Mouse (Mus musculus): ENCODE data around the gene Frs3. TPM values are rescaled to one million over a fixed set of nuclear protein-coding genes. Genes with fewer than 3 reads are reported as not detected.
A peak's percentile ranks its signal among the peaks of the same experiment; 100 is the strongest.
"Not testable (repeated sequence)": the region's sequence is repeated elsewhere in the genome, so short reads cannot be mapped to it uniquely, and the experiment has no call there.

The Frs3 gene
- 4.1 and 4.4 TPM in 2 replicates for polyA plus RNA-seq (2015; fragmentation: Nextera tagmentation; extraction: Ambion mirVana)

DNA sequence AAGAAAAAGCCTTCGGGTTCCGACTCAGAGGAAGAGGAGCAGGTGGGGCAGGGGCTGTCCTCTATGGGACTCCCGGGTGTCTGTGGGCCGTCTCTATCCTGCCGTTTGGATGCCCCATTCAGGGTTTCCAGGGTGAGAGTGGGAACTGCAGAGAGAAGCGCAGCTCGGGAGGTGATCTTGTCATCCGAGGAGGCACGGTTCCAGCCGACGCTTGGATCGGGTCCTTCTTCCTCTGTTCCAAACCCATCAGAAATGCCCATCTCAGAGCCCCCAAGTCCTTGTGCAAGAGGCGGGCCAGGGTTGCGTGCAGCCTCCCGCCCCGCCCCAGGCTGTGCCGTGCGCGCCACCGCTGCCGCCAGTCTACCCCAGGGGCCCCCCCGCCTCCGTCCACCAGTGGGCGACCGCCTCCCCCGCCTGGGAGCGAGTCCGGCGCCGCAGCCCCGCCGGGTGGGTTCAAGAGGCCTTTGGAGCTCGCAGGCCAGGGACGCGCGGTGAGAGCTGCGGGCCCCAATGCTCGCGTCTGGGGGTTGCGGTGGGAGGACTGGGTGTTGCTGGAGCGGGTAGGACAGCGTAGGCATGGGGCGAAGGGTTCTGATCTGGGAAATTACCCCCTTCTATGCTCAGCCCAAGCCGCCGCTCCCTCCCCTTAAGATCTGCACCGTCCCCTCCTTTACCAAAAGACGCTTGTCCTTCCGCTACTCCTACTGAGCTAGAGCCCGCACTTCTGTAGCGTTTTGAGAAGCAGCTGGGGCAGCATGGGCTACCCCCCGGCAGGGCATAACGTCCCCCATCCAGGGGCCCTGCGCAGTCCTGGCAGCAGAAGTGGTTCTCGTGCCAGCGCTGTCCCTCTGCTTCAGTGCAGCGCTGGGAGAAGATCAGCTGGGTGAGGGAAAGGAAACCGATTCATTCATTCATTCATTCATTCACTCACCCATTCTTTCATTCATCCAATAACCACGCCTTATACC is at the start of gene Frs3:
Gene Frs3, plus strand, starts transcription at position 423 of the 968 bp plus-strand sequence.
- Histone ChIP-seq H3K9ac (peak within 1 kb of the TSS; percentile 76), H3K4me2 (peak within 1 kb of the TSS; percentile 95)

DNA sequence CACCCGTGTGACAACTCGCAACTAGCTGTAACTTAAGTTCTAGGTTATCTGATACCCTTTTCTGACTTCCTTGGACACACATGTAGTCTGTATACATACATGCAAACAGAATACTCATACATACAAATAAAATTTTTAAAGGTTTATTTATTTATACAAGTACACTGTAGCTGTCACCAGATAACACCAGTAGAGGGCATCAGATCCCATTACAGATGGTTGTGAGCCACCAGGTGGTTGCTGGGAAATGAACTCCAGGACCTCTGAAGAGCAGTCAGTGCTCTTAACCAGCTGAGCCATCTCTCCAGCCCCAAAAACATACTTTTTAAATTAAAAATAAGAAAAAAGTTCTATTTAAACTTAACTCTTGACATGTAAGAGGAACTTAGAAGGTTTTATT is 45.8 kb upstream of the Frs3 start:
- Histone ChIP-seq H3K9me3 (no peaks in the 10 kb centered on the region), H3K4me1 (no peaks in the 10 kb centered on the region), H3K4me2 (no peak overlapping the region), H3K27me3 (no peaks in the 10 kb centered on the region), H3K4me3 (no peak overlapping the region), H3K9ac (no peak overlapping the region), H3K27ac (no peak overlapping the region), H3K36me3 (no peaks in the 10 kb centered on the region)
- WGBS = 77% methylated on average over 2 of the region's 2 CpGs
- no peak for ATAC-seq (ENCODE audit: insufficient number of reproducible peaks, low FRiP score, low TSS enrichment, low read depth)

More for the DNA sequence above, at the start of gene Frs3:
- Histone ChIP-seq H3K27ac (peak within 1 kb of the TSS; percentile 83), H3K9me3 (no peaks in the 10 kb centered on the region), H3K27me3 (no peaks in the 10 kb centered on the region), H3K4me1 (peaks cover 24% of the 10 kb centered on the region), H3K36me3 (peaks cover 21% of the 10 kb centered on the region), H3K4me3 (peak within 1 kb of the TSS; percentile 80)
- under 1% methylated on average over 57 of the region's 58 CpGs for whole genome bisulfite sequencing
- peak; percentile 66 for ATAC-seq (ENCODE audit: insufficient number of reproducible peaks, low FRiP score, low TSS enrichment, low read depth)

DNA sequence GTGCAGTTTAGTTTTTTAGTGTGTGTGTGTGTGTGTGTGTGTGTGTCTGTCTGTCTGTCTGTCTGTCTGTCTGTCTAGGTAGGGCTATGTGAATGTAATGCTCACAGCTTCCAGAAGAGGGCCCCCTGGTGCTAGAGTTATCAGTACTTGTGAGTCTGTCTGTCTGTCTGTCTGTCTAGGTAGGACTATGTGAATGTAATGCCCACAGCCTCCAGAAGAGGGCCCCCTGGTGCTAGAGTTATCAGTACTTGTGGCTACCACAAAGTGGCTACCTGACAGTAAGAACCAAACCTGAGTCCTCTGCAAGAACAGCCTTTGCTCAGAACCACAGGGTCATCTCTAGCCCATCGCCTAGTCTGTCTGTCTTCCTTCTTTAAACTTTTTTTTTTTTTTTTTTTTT is 42.1 kb upstream of the Frs3 start:
- Histone ChIP-seq H3K27me3 (no peaks in the 10 kb centered on the region), H3K27ac (no peak overlapping the region), H3K4me2 (no peak overlapping the region), H3K4me3 (no peak overlapping the region), H3K9me3 (no peaks in the 10 kb centered on the region), H3K9ac (no peak overlapping the region), H3K4me1 (no peaks in the 10 kb centered on the region), H3K36me3 (0 out of 2 replicates have a peak, but pooled peaks cover 4% of the 10 kb centered on the region)
- ATAC-seq (ENCODE audit: insufficient number of reproducible peaks, low FRiP score, low TSS enrichment, low read depth) = no peak
- 93% methylated on average over 1 of the region's 1 CpGs for WGBS

DNA sequence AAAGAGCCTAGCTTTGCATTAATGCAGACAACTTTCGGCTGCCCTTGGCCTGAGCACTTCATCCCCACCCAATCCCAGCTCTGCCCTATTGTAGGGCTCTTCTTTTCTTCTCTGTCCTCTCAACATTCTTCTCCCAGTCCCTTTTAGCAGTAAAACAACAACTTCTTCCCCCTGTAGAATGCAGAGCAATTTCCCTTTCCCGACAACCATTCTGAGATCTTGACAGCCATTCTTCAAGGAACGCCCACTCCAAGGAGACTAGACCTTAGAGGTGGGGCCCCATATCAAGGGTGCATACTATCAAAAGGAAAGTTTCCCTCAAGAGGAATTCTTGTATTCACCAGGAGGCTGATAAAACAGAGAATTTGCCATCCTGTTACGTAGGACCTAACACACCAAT is 39.9 kb upstream of the Frs3 start:
- Histone ChIP-seq H3K9ac (no peak overlapping the region), H3K4me2 (no peak overlapping the region), H3K36me3 (0 out of 2 replicates have a peak, but pooled peaks cover 4% of the 10 kb centered on the region), H3K4me3 (no peak overlapping the region), H3K27ac (no peak overlapping the region), H3K4me1 (no peaks in the 10 kb centered on the region), H3K9me3 (no peaks in the 10 kb centered on the region), H3K27me3 (no peaks in the 10 kb centered on the region)
- ATAC-seq (ENCODE audit: insufficient number of reproducible peaks, low FRiP score, low TSS enrichment, low read depth) = no peak
- 69% methylated on average over 4 of the region's 4 CpGs for WGBS

DNA sequence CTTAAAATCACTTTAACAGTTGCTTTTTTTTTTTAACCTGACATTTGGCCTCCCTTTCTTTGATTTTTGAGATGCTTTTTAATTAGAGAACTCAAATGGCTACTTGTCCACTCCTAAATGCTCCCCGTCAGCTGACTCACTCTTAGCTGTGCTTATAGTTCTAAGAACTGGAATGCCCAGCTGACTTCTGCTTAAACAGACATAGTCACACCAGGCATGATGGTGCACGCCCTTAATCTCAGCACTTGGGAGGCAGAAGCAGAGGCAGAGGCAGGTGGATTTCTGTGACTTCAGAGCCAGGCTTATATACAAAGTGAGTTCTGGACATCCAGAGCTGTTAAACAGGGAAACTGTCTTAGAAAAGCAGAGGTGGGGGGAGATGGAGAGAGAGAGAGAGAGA is 36.9 kb upstream of the Frs3 start:
- ATAC-seq (ENCODE audit: insufficient number of reproducible peaks, low FRiP score, low TSS enrichment, low read depth) = no peak
- H3K9ac ChIP-seq = no peak overlapping the region
- 80% methylated on average over 2 of the region's 2 CpGs for WGBS
- no peaks in the 10 kb centered on the region for H3K4me1 ChIP-seq
- no peak overlapping the region for H3K27ac ChIP-seq
- H3K36me3 ChIP-seq = 0 out of 2 replicates have a peak, but pooled peaks cover 4% of the 10 kb centered on the region
- H3K4me2 ChIP-seq = no peak overlapping the region
- H3K27me3 ChIP-seq = no peaks in the 10 kb centered on the region
- H3K9me3 ChIP-seq = no peaks in the 10 kb centered on the region
- no peak overlapping the region for H3K4me3 ChIP-seq

DNA sequence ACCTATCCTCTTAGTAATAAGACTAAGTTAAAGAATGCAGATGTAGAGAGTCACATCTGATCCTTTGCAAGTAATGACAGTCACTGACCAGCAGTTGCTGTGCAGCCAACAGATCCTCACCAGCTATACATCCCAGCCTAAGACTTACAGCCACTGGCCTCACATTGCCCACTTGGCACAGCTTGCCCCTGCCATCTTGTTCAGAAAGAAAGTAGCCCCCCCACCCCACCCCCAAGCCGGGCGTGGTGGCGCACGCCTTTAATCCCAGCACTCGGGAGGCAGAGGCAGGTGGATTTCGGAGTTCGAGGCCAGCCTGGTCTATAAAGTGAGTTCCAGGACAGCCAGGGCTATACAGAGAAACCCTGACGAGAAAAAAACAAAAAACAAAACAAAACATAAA is 34.5 kb upstream of the Frs3 start:
- not testable (repeated sequence) for H3K27ac ChIP-seq; H3K4me1 ChIP-seq; H3K9me3 ChIP-seq; H3K4me2 ChIP-seq; ATAC-seq (ENCODE audit: insufficient number of reproducible peaks, low FRiP score, low TSS enrichment, low read depth); H3K27me3 ChIP-seq; H3K36me3 ChIP-seq; H3K9ac ChIP-seq; H3K4me3 ChIP-seq
- 93% methylated on average over 8 of the region's 8 CpGs for WGBS

- WGBS = 80% methylated on average over 5 of the region's 5 CpGs
- no peak overlapping the region for H3K4me3 ChIP-seq
Measured at GRCm38 (mm10) chr17:47655697-47656096, 33.1 kb upstream of the Frs3 start.

GRCm38 (mm10) chr17:47657901-47658300 is 30.9 kb upstream of the Frs3 start:
- Histone ChIP-seq H3K27ac (no peak overlapping the region), H3K9me3 (no peaks in the 10 kb centered on the region), H3K36me3 (no peaks in the 10 kb centered on the region), H3K9ac (no peak overlapping the region), H3K4me2 (no peak overlapping the region), H3K27me3 (no peaks in the 10 kb centered on the region), H3K4me1 (no peaks in the 10 kb centered on the region), H3K4me3 (no peak overlapping the region)
- 81% methylated on average over 4 of the region's 4 CpGs for WGBS
- no peak for ATAC-seq (ENCODE audit: insufficient number of reproducible peaks, low FRiP score, low TSS enrichment, low read depth)

More at GRCm38 (mm10) chr17:47655697-47656096, 33.1 kb upstream of the Frs3 start:
- Histone ChIP-seq H3K9ac (no peak overlapping the region), H3K36me3 (no peaks in the 10 kb centered on the region), H3K27me3 (no peaks in the 10 kb centered on the region), H3K9me3 (no peaks in the 10 kb centered on the region), H3K27ac (no peak overlapping the region), H3K4me2 (no peak overlapping the region), H3K4me1 (no peaks in the 10 kb centered on the region)
- no peak for ATAC-seq (ENCODE audit: insufficient number of reproducible peaks, low FRiP score, low TSS enrichment, low read depth)

DNA sequence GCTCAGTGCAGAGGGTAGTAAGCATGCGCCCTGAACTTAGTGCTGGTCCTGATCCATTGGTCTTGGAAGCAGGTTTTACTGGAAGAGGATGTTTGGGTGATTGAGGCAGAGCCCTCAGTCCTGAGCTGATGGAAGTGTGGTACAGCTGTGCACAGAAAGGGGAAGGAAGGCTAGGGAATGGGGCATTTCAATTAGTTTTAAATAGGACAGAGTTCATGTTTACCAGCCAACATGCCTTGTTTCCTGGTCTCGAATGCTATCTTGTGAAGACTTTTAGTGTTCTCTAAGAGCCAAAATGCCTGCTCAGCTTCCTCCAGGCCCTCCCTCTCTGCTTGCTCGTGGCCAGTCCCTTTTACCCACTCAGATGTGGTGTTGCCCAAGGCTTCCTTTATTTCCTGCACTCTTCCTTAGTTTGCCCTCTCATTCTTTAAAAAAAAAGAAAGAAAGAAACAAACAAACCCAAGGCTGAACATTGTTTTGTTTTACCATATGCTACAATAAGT is 30.0 kb upstream of the Frs3 start:
- Histone ChIP-seq H3K9me3 (no peaks in the 10 kb centered on the region), H3K9ac (no peak overlapping the region), H3K27ac (no peak overlapping the region), H3K36me3 (no peaks in the 10 kb centered on the region), H3K4me3 (no peak overlapping the region), H3K27me3 (no peaks in the 10 kb centered on the region), H3K4me2 (no peak overlapping the region), H3K4me1 (no peaks in the 10 kb centered on the region)
- WGBS = 86% methylated on average over 3 of the region's 3 CpGs
- no peak for ATAC-seq (ENCODE audit: insufficient number of reproducible peaks, low FRiP score, low TSS enrichment, low read depth)

- 70% methylated on average over 9 of the region's 9 CpGs for WGBS
- Histone ChIP-seq H3K4me2 (no peak overlapping the region), H3K9ac (no peak overlapping the region), H3K36me3 (no peaks in the 10 kb centered on the region), H3K27me3 (no peaks in the 10 kb centered on the region), H3K27ac (no peak overlapping the region), H3K9me3 (no peaks in the 10 kb centered on the region), H3K4me3 (no peak overlapping the region), H3K4me1 (no peaks in the 10 kb centered on the region)
- ATAC-seq (ENCODE audit: insufficient number of reproducible peaks, low FRiP score, low TSS enrichment, low read depth) = no peak
Measured at GRCm38 (mm10) chr17:47663009-47663713, 25.7 kb upstream of the Frs3 start.

GRCm38 (mm10) chr17:47664474-47664873 is 24.4 kb upstream of the Frs3 start:
- no peak for ATAC-seq (ENCODE audit: insufficient number of reproducible peaks, low FRiP score, low TSS enrichment, low read depth)

GRCm38 (mm10) chr17:47669166-47669565 is 19.7 kb upstream of the Frs3 start:
- Histone ChIP-seq H3K4me2 (no peak overlapping the region), H3K36me3 (0 out of 2 replicates have a peak, but pooled peaks cover 4% of the 10 kb centered on the region), H3K27ac (no peak overlapping the region), H3K4me3 (no peak overlapping the region), H3K4me1 (peaks cover 14% of the 10 kb centered on the region), H3K9ac (no peak overlapping the region), H3K9me3 (no peaks in the 10 kb centered on the region), H3K27me3 (peaks cover 20% of the 10 kb centered on the region)
- WGBS = 79% methylated on average over 4 of the region's 4 CpGs
- ATAC-seq (ENCODE audit: insufficient number of reproducible peaks, low FRiP score, low TSS enrichment, low read depth) = no peak

More at GRCm38 (mm10) chr17:47664474-47664873, 24.4 kb upstream of the Frs3 start:
- H3K4me3 ChIP-seq = no peak overlapping the region
- H3K9ac ChIP-seq = no peak overlapping the region
- no peak overlapping the region for H3K4me2 ChIP-seq
- no peaks in the 10 kb centered on the region for H3K9me3 ChIP-seq
- no peaks in the 10 kb centered on the region for H3K36me3 ChIP-seq
- H3K27me3 ChIP-seq = no peaks in the 10 kb centered on the region
- H3K27ac ChIP-seq = no peak overlapping the region
- 84% methylated on average over 7 of the region's 7 CpGs for WGBS
- H3K4me1 ChIP-seq = no peaks in the 10 kb centered on the region
